Mouse (Mus musculus): ENCODE data around the gene Cldn13.

- TF ChIP-seq CTCF (IDR thresholded peaks at IDR 0.05; ENCODE audit: low read depth) (peak; percentile 99), EP300 (IDR thresholded peaks at IDR 0.05; ENCODE audit: low read depth) (no peak)
Measured at GRCm38 (mm10) chr5:134907135-134907534, 8.2 kb downstream of the Cldn13 start.

Data from liver, postnatal 0 days (tissue).